Mouse (Mus musculus): ENCODE measurements at regions not wholly inside any gene's neighbourhood (a gene's known extent, or its start where the extent isn't known, plus 50 kb on each side); places are given as distances from the start of the nearest gene placed in this dataset.

DNA sequence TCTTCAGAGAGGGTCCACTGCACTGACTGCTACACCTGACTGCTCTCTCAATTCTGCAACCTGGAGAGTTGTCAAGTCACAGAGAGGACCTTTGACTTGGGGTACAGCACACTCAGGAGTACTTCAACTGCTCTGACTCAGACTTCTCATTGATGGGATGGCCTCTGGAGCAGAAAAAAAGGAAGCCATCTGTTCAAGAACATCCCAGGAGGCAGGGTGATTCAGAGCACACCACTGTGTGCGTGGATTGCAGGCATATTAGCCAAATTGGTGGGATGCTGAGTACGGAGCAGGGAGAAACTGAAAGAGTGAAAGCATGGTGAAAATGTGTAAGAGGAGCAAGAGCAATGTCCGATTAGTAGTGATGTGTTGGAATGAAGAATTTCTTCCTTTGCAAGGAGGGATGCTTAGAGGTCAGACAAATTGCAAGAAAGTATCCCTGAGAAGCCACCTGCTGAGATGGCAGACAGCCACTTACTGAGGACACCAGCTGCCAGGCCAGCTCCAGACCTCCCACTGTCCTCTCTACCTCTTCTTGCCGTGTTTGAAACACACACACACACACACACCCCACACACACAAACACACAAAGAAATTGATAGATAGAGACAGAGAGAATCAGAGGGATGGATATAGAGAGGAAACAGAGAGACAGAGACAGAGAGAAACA lies 119.2 kb upstream of the Slco3a1 start:
- no peak overlapping the region for H3K4me2 ChIP-seq (replicated peaks; ENCODE audit: low read depth)
- ATAC-seq (ENCODE audit: low FRiP score, low TSS enrichment) = no peak
- no peak for TF ChIP-seq CTCF (IDR thresholded peaks at IDR 0.05; ENCODE audit: low read depth)
- no peak for TF ChIP-seq EP300 (optimal IDR thresholded peaks at IDR 0.05)
- no peaks in the 10 kb centered on the region for H3K4me1 ChIP-seq (replicated peaks; ENCODE audit: control insufficient read depth, insufficient read depth)
- DNase-seq (ENCODE audit: low spot score) = no peak
- no peak overlapping the region for H3K27ac ChIP-seq (replicated peaks)
- H3K27me3 ChIP-seq (ENCODE audit: control insufficient read depth, insufficient read depth, low read length) = no peaks in the 10 kb centered on the region
- H3K36me3 ChIP-seq (ENCODE audit: control insufficient read depth, insufficient read depth, low read length) = no peaks in the 10 kb centered on the region
- no peaks in the 10 kb centered on the region for H3K9me3 ChIP-seq (ENCODE audit: control insufficient read depth, low read length)
- WGBS = 81% methylated on average over 4 of the region's 4 CpGs
- H3K4me3 ChIP-seq (ENCODE audit: low read depth, low read length) = no peak overlapping the region
- H3K9ac ChIP-seq (ENCODE audit: low read length) = no peak overlapping the region

DNA sequence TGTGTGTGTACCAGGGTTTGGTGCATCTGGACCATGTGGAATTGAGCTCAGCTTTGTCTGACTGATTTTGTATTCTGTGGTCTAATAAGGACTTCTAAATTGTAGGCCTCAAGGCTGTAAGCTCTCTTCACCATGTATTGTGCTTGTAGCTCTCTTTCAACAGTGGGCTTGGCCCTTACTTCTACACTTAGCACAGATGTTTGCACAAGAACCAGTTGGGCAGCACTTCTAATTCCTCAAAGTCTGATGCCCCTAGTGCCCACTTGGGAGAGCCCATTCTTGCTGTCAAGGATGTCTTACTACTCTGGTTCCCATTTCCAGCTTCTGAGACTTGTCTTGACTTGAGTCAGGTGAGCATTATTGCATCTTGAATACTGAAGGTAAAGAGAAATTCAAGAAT lies 114.5 kb upstream of the Slco3a1 start:
- TF ChIP-seq EP300 (optimal IDR thresholded peaks at IDR 0.05) = no peak
- TF ChIP-seq CTCF (IDR thresholded peaks at IDR 0.05; ENCODE audit: low read depth) = peak; percentile 49
- Histone ChIP-seq H3K4me2 (replicated peaks; ENCODE audit: low read depth) (no peak overlapping the region), H3K9me3 (ENCODE audit: control insufficient read depth, low read length) (no peaks in the 10 kb centered on the region), H3K27ac (replicated peaks) (no peak overlapping the region), H3K36me3 (ENCODE audit: control insufficient read depth, insufficient read depth, low read length) (no peaks in the 10 kb centered on the region), H3K4me1 (replicated peaks; ENCODE audit: control insufficient read depth, insufficient read depth) (no peaks in the 10 kb centered on the region), H3K4me3 (ENCODE audit: low read depth, low read length) (no peak overlapping the region), H3K9ac (ENCODE audit: low read length) (no peak overlapping the region), H3K27me3 (ENCODE audit: control insufficient read depth, insufficient read depth, low read length) (no peaks in the 10 kb centered on the region)
- peak; percentile 46 for DNase-seq (ENCODE audit: low spot score)
- no peak for ATAC-seq (ENCODE audit: low FRiP score, low TSS enrichment)

DNA sequence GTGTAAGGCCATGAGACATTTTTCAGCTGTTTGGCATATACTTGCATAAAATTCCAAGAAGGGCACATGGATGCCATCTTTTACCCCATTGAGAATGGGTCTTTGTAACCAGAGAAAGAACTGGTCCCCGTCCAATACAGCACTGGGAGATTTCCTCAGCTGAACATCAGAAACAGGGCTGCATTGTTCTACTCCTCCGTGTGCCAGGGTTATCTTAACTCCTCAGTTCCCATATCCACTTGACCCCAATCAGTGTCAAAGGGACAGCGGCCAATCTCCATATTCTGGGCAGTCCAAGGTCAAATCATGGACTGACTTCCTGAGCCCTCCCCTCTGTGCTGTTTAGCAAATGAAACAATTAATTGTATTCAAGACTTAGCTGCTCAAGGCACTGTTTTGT lies 112.5 kb upstream of the Slco3a1 start:
- no peak for ATAC-seq (ENCODE audit: low FRiP score, low TSS enrichment)
- no peaks in the 10 kb centered on the region for H3K9me3 ChIP-seq (ENCODE audit: control insufficient read depth, low read length)
- H3K27me3 ChIP-seq (ENCODE audit: control insufficient read depth, insufficient read depth, low read length) = no peaks in the 10 kb centered on the region
- 62% methylated on average over 3 of the region's 3 CpGs for WGBS
- no peaks in the 10 kb centered on the region for H3K4me1 ChIP-seq (replicated peaks; ENCODE audit: control insufficient read depth, insufficient read depth)
- no peak for DNase-seq (ENCODE audit: low spot score)
- H3K4me3 ChIP-seq (ENCODE audit: low read depth, low read length) = no peak overlapping the region
- no peak overlapping the region for H3K4me2 ChIP-seq (replicated peaks; ENCODE audit: low read depth)
- TF ChIP-seq EP300 (optimal IDR thresholded peaks at IDR 0.05) = no peak
- TF ChIP-seq CTCF (IDR thresholded peaks at IDR 0.05; ENCODE audit: low read depth) = no peak
- H3K36me3 ChIP-seq (ENCODE audit: control insufficient read depth, insufficient read depth, low read length) = no peaks in the 10 kb centered on the region
- no peak overlapping the region for H3K27ac ChIP-seq (replicated peaks)
- H3K9ac ChIP-seq (ENCODE audit: low read length) = no peak overlapping the region

DNA sequence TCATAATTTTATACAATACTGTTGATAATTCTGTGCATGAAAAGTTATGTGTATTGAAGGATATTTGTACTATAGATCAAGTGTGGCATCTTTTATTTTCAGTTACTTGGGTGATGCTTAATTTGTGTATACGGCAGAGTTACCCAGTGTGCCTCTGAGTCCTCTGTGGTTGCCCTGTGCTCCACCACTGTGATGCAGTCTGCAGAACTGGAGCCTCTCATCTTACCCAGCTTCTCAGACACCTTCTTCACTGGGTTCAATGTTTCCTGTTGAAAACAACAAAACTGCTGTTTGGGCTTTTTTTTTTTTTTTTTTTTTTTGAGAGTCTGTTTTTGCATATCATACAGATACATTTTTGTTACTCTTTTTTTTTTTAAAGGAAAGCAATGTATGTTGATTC lies 109.2 kb upstream of the Slco3a1 start:
- WGBS = 88% methylated on average over 1 of the region's 1 CpGs

DNA sequence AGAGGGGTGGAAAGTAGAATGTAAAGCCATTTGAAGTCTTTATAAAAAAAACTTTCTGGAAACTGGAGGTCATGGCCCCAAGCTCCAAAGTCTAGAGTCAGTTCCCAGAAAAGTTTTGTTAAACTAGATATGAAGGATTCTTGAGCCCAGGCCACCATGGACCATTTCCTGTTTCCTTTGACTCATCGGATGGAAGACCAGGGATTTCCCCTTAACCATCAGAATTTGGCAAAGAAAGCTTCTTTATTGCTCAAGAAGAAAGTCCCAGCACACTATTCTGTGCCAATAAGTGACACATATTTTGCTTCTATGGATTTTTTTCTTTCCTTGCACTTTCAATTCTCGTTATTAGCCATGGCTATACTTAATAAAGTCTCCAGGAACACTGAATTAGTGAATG lies 92.7 kb upstream of the Slco3a1 start:
- no peak overlapping the region for H3K9ac ChIP-seq (ENCODE audit: low read length)
- 40% methylated on average over 2 of the region's 2 CpGs for WGBS
- no peaks in the 10 kb centered on the region for H3K36me3 ChIP-seq (ENCODE audit: control insufficient read depth, insufficient read depth, low read length)
- H3K27ac ChIP-seq (replicated peaks) = no peak overlapping the region
- TF ChIP-seq CTCF (IDR thresholded peaks at IDR 0.05; ENCODE audit: low read depth) (no peak), EP300 (optimal IDR thresholded peaks at IDR 0.05) (no peak)
- no peak overlapping the region for H3K4me2 ChIP-seq (replicated peaks; ENCODE audit: low read depth)
- ATAC-seq (ENCODE audit: low FRiP score, low TSS enrichment) (no peak), DNase-seq (ENCODE audit: low spot score) (no peak)
- no peaks in the 10 kb centered on the region for H3K4me1 ChIP-seq (replicated peaks; ENCODE audit: control insufficient read depth, insufficient read depth)
- no peaks in the 10 kb centered on the region for H3K9me3 ChIP-seq (ENCODE audit: control insufficient read depth, low read length)
- no peaks in the 10 kb centered on the region for H3K27me3 ChIP-seq (ENCODE audit: control insufficient read depth, insufficient read depth, low read length)
- H3K4me3 ChIP-seq (ENCODE audit: low read depth, low read length) = no peak overlapping the region

More for the DNA sequence above, 109.2 kb upstream of the Slco3a1 start:
- H3K36me3 ChIP-seq (ENCODE audit: control insufficient read depth, insufficient read depth, low read length) = no peaks in the 10 kb centered on the region
- H3K9ac ChIP-seq (ENCODE audit: low read length) = no peak overlapping the region
- ATAC-seq (ENCODE audit: low FRiP score, low TSS enrichment) (no peak), DNase-seq (ENCODE audit: low spot score) (no peak)
- no peak overlapping the region for H3K4me3 ChIP-seq (ENCODE audit: low read depth, low read length)
- H3K27ac ChIP-seq (replicated peaks) = no peak overlapping the region
- no peak for TF ChIP-seq EP300 (optimal IDR thresholded peaks at IDR 0.05)
- TF ChIP-seq CTCF (IDR thresholded peaks at IDR 0.05; ENCODE audit: low read depth) = no peak
- H3K9me3 ChIP-seq (ENCODE audit: control insufficient read depth, low read length) = no peaks in the 10 kb centered on the region
- no peaks in the 10 kb centered on the region for H3K27me3 ChIP-seq (ENCODE audit: control insufficient read depth, insufficient read depth, low read length)
- H3K4me2 ChIP-seq (replicated peaks; ENCODE audit: low read depth) = no peak overlapping the region
- H3K4me1 ChIP-seq (replicated peaks; ENCODE audit: control insufficient read depth, insufficient read depth) = no peaks in the 10 kb centered on the region

DNA sequence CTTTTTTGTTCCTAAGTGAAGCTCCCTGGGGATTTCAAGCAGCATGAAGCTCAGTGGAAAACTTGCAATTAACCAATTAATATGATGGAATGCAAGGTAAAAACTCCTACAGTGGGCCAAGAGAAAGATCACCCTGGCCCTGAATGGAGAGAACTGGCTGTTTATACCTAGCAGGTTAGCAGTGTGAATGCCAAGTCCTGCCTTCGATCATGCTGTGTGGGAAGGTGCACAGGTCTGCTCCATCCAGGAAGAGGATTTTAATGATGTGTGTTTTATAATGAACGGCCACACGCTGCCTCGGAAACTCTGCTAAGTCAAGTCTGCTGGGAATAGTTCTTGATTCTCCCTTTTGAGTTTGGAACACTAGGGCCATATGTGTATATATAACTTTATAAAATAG lies 85.6 kb upstream of the Slco3a1 start:
- no peak overlapping the region for H3K27ac ChIP-seq (replicated peaks)
- no peak for TF ChIP-seq EP300 (optimal IDR thresholded peaks at IDR 0.05)
- TF ChIP-seq CTCF (IDR thresholded peaks at IDR 0.05; ENCODE audit: low read depth) = no peak
- WGBS = 79% methylated on average over 4 of the region's 4 CpGs
- no peaks in the 10 kb centered on the region for H3K36me3 ChIP-seq (ENCODE audit: control insufficient read depth, insufficient read depth, low read length)
- H3K9ac ChIP-seq (ENCODE audit: low read length) = no peak overlapping the region
- DNase-seq (ENCODE audit: low spot score) (no peak), ATAC-seq (ENCODE audit: low FRiP score, low TSS enrichment) (no peak)
- H3K27me3 ChIP-seq (ENCODE audit: control insufficient read depth, insufficient read depth, low read length) = no peaks in the 10 kb centered on the region
- H3K4me2 ChIP-seq (replicated peaks; ENCODE audit: low read depth) = no peak overlapping the region
- no peaks in the 10 kb centered on the region for H3K4me1 ChIP-seq (replicated peaks; ENCODE audit: control insufficient read depth, insufficient read depth)
- H3K9me3 ChIP-seq (ENCODE audit: control insufficient read depth, low read length) = no peaks in the 10 kb centered on the region
- no peak overlapping the region for H3K4me3 ChIP-seq (ENCODE audit: low read depth, low read length)

Data from stomach, postnatal 0 days (tissue).